Mouse (Mus musculus) C2C12 (cell line): ENCODE results near the gene Snrk. TPM values are rescaled to one million over a fixed set of nuclear protein-coding genes. Genes with fewer than 3 reads are reported as not detected.
A peak's percentile ranks its signal among the peaks of the same experiment; 100 is the strongest.

Experiments
- H3K27me3 ChIP-seq: one replicate; pipeline ENCODE4 v1.6.1; 2011; ENCODE audit not compliant: control insufficient read depth, insufficient read depth, insufficient read length
- H3K36me3 ChIP-seq: one replicate; pipeline ENCODE4 v1.6.1; 2011; ENCODE audit not compliant: control insufficient read depth, insufficient read depth
- H3K4me3 ChIP-seq: one replicate; pipeline ENCODE4 v1.5.1; 2011; ENCODE audit warnings: mild to moderate bottlenecking, control low read depth; ENCODE audit not compliant: poor library complexity, insufficient read depth, severe bottlenecking
- H3K79me2 ChIP-seq: one replicate; pipeline ENCODE4 v1.6.1; 2011; ENCODE audit not compliant: control insufficient read depth, insufficient read depth
- H3K79me3 ChIP-seq: one replicate; pipeline ENCODE4 v1.6.1; 2011; ENCODE audit warnings: low read depth, control low read depth
- H3ac ChIP-seq: one replicate; pipeline ENCODE3; 2011; ENCODE audit warnings: low read depth; ENCODE audit not compliant: control insufficient read depth, insufficient read length
- CEBPB ChIP-seq: IDR thresholded peaks from one replicate; pipeline ENCODE4 v1.6.1; 2011; ENCODE audit warnings: low read depth, mild to moderate bottlenecking, control low read depth, moderate library complexity
- CTCF ChIP-seq: IDR thresholded peaks from one replicate; pipeline ENCODE4 v1.5.1; 2011; ENCODE audit not compliant: control insufficient read depth, insufficient read depth, insufficient read length
- FOSL1 ChIP-seq: IDR thresholded peaks from one replicate; pipeline ENCODE4 v1.8.0; 2011; ENCODE audit warnings: mild to moderate bottlenecking, low read length; ENCODE audit not compliant: poor library complexity, insufficient read depth, severe bottlenecking
- MAX ChIP-seq: IDR thresholded peaks from one replicate; pipeline ENCODE4 v1.6.1; 2011; ENCODE audit warnings: mild to moderate bottlenecking, control low read depth
- MYOD1 ChIP-seq: IDR thresholded peaks from one replicate; pipeline ENCODE4 v1.6.1; 2011; ENCODE audit warnings: low read depth; ENCODE audit not compliant: control insufficient read depth, insufficient read length
- MYOG ChIP-seq: IDR thresholded peaks from one replicate; pipeline ENCODE4 v1.6.1; 2011; ENCODE audit not compliant: control insufficient read depth, insufficient read length; ENCODE audit errors: extremely low read depth
- USF1 ChIP-seq: IDR thresholded peaks from one replicate; pipeline ENCODE4 v1.6.1; 2011; ENCODE audit warnings: low read depth, mild to moderate bottlenecking, control low read depth, moderate library complexity
- long read RNA-seq, 2 experiments: library from polyadenylated mRNA; unstranded; transcript quantifications; one replicate each; pipeline ENCODE4 v2.0.0; 2019 to 2020
- polyA plus RNA-seq: library from polyadenylated mRNA; unstranded; fragments of >200 nt; fragmentation: generic; extraction: Trizol; gene quantifications from one replicate; pipeline ENCODE4 v1.2.1, GENCODE M21; 2012; ENCODE audit warnings: missing spikeins

The Snrk gene
- 9.8 TPM for polyA plus RNA-seq
- long read RNA-seq, experiment 1, full-length matches to known transcripts: 5 of 18 reads
- long read RNA-seq, experiment 1, partial matches to known transcripts: 1 of 18 reads
- long read RNA-seq, experiment 1, other reads (novel, unspliced or antisense): 12 of 18 reads
- long read RNA-seq, experiment 2, full-length matches to known transcripts: 47 of 135 reads
- long read RNA-seq, experiment 2, partial matches to known transcripts: 1 of 135 reads
- long read RNA-seq, experiment 2, other reads (novel, unspliced or antisense): 87 of 135 reads

- Histone ChIP-seq H3K4me3 (peak within 1 kb of the TSS; percentile 59), H3K79me3 (peaks cover 5% of the 10 kb centered on the region)
- no peak for TF ChIP-seq MAX
- no peak for TF ChIP-seq USF1
- TF ChIP-seq CTCF: no peak
- TF ChIP-seq MYOD1: no peak
- TF ChIP-seq FOSL1: no peak
- no peak for TF ChIP-seq CEBPB
- no peak for TF ChIP-seq MYOG
These were observed at the start of gene Snrk for GRCm38 (mm10) chr9:122117112-122117616. TSS of gene Snrk (plus strand) at chr9:122117266.

GRCm38 (mm10) chr9:122067654-122068053 is 49.4 kb upstream of the Snrk start:
- Histone ChIP-seq H3ac (no peak overlapping the region), H3K4me3 (no peak overlapping the region), H3K27me3 (no peaks in the 10 kb centered on the region), H3K79me3 (no peaks in the 10 kb centered on the region), H3K79me2 (no peaks in the 10 kb centered on the region), H3K36me3 (no peaks in the 10 kb centered on the region)
- TF ChIP-seq CEBPB (no peak), CTCF (no peak), MAX (no peak), MYOG (no peak), USF1 (no peak), MYOD1 (no peak), FOSL1 (no peak)

More at GRCm38 (mm10) chr9:122117112-122117616, at the start of gene Snrk:
- H3K27me3 ChIP-seq: no peaks in the 10 kb centered on the region
- no peaks in the 10 kb centered on the region for H3K36me3 ChIP-seq
- peaks cover 40% of the 10 kb centered on the region for H3K79me2 ChIP-seq
- H3ac ChIP-seq: peak within 1 kb of the TSS; percentile 75

DNA sequence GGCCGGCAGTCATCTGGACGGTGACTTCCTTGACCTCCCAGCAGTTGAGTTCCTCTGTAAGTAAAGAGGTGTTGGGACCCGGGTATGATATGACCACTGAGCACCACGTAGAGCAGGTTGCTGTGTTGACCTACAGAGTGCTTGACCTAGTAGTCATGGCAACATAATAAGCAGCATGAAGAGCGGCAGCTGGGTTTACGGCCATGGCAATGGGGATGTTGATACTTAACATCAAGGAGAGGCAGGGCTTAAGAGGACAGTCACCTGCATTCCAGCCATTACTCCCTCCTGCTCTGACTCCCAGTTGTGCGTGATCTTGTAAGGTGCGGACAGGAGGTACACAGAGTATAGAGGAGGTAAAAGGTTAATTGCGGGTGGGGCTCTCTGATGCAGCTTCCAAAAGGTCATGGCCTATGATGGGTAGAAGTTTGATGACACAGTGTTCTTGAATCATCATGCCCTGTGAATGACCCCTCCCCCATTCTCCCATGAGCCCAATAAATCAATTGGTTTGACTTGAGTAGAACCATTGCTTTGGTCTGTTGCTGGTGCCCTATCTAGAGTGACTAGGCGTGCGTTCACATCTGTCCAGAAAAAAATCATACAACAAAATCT is 47.4 kb upstream of the Snrk start:
- Histone ChIP-seq H3K79me2 (no peaks in the 10 kb centered on the region), H3ac (no peak overlapping the region), H3K79me3 (no peaks in the 10 kb centered on the region), H3K4me3 (no peak overlapping the region), H3K27me3 (no peaks in the 10 kb centered on the region), H3K36me3 (no peaks in the 10 kb centered on the region)
- no peak for TF ChIP-seq MAX
- no peak for TF ChIP-seq CTCF
- TF ChIP-seq CEBPB: no peak
- TF ChIP-seq FOSL1: no peak
- no peak for TF ChIP-seq MYOG
- no peak for TF ChIP-seq MYOD1
- TF ChIP-seq USF1: no peak

- no peaks in the 10 kb centered on the region for H3K79me2 ChIP-seq
- no peak overlapping the region for H3K4me3 ChIP-seq
- H3K79me3 ChIP-seq: no peaks in the 10 kb centered on the region
- H3K36me3 ChIP-seq: no peaks in the 10 kb centered on the region
- H3ac ChIP-seq: no peak overlapping the region
- H3K27me3 ChIP-seq: peaks cover 3% of the 10 kb centered on the region
- TF ChIP-seq MYOD1 (no peak), MAX (no peak), FOSL1 (no peak), CEBPB (no peak), CTCF (no peak), USF1 (no peak), MYOG (no peak)
These were observed 43.1 kb upstream of the Snrk start for GRCm38 (mm10) chr9:122073980-122074379.

DNA sequence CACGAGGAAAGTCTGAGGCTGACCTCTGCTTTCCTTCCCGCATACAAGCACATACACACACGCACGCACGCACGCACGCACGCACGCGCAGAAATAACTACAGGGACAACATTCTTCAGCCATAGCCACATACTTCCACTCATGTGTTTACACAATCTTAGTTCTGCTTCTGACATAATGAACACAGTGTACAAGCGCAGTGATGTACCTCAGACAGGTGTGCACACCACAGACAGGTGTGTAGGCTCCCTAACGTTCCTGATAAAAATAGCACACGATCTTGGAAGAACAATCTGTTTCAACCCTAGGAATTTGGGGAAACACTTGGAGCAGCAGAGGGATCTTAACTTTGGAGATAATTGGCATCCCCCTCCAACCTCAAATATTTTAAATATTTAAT is 42.5 kb upstream of the Snrk start:
- no peak overlapping the region for H3K4me3 ChIP-seq
- H3K79me3 ChIP-seq: no peaks in the 10 kb centered on the region
- no peak overlapping the region for H3ac ChIP-seq
- TF ChIP-seq FOSL1 (no peak), MYOG (no peak), USF1 (no peak), CTCF (no peak), CEBPB (no peak)
- no peaks in the 10 kb centered on the region for H3K36me3 ChIP-seq
- H3K79me2 ChIP-seq: no peaks in the 10 kb centered on the region
- peaks cover 3% of the 10 kb centered on the region for H3K27me3 ChIP-seq

- Histone ChIP-seq H3K36me3 (no peaks in the 10 kb centered on the region), H3ac (no peak overlapping the region), H3K79me2 (no peaks in the 10 kb centered on the region), H3K79me3 (no peaks in the 10 kb centered on the region), H3K4me3 (no peak overlapping the region), H3K27me3 (peaks cover 3% of the 10 kb centered on the region)
- TF ChIP-seq USF1: no peak
- no peak for TF ChIP-seq MAX
- no peak for TF ChIP-seq CTCF
- TF ChIP-seq MYOD1: no peak
These were observed 38.6 kb upstream of the Snrk start for GRCm38 (mm10) chr9:122078456-122078855.
